Mouse (Mus musculus) adrenal gland, postnatal 0 days (tissue): ENCODE data around the gene Gngt1. TPM values are rescaled to one million over a fixed set of nuclear protein-coding genes. Genes with fewer than 3 reads are reported as not detected.

Experiments used
- polyA plus RNA-seq: library from polyadenylated mRNA; unstranded; fragments of >200 nt; fragmentation: Nextera tagmentation; extraction: Ambion mirVana; gene quantifications from 2 replicates; pipeline ENCODE4 v1.2.1, GENCODE M21; 2015

Gene Gngt1
- not detected in 2 replicates for polyA plus RNA-seq

GRCm38 (mm10) chr6:3993492-3993891, at the start of gene Gngt1:
Gene Gngt1, plus strand, starts transcription at chr6:3993792.

GRCm38 (mm10) chr6:3988750-3989149, 4.8 kb upstream of the Gngt1 start, which contains the start of gene Tfpi2:
Gene Tfpi2, minus strand, starts transcription at chr6:3988919.

GRCm38 (mm10) chr6:4003890-4004306, 10.3 kb downstream of the Gngt1 start, which contains the start of gene Gng11:
Gene Gng11, plus strand, starts transcription at chr6:4003904.

Other genes starting within 250 kb of the Gngt1 start
- 0.06 TPM in 1 of 2 replicates, not detected in the other for gene Calcr, start 229.1 kb upstream of the Gngt1 start, polyA plus RNA-seq
- gene Tfpi2, start 4.9 kb upstream of the Gngt1 start, polyA plus RNA-seq, result 6.7 and 7.0 TPM in 2 replicates
- 119 and 188 TPM in 2 replicates for gene Gng11, start 10.1 kb downstream of the Gngt1 start, polyA plus RNA-seq
- 153 and 174 TPM in 2 replicates for gene Bet1, start 93.2 kb downstream of the Gngt1 start, polyA plus RNA-seq